Mouse (Mus musculus): Measurements from ENCODE around the gene Rbm43. TPM values are rescaled to one million over a fixed set of nuclear protein-coding genes. Genes with fewer than 3 reads are reported as not detected.

Rbm43 gene
- polyA plus RNA-seq (2017; shearing (Covaris generic)) = 10 to 100 TPM; 35.3 to 35.7 TPM

DNA sequence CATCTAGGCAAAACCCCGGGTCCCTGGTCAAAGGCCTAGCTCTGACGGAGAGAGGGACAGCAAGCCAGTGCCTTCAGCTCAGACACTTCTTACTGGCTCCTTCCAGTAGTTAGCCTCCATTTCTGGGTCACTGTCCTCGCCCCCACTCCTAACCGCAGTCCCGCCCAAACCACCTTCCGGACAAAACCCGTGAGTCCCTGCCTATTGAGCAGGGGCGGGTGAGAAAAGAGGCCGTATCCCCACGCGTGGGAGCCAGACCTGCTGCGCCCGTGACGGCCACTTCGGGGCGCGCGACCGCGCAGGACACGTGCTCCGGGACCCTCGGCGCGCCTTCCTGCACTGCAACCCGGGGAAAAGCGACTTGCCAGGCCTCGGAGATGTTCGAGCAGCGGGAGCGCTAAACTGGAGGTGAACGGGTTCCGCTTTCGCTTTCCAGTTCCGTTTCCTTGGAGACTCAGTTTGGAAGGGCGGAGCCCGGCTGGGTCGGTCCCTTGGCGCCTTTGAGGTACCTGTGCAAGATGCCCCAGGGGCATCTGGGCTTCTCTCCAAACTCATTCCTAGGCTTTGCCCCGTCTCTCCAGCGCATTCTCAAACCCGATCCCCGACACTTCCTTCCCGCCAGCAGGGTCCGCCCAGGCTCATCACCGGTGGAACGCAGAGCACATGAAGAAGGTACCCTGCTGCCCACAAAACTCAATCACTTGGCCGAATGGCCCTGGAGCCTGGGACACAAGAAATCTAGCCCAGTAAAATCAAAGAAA is at the start of gene Rbm43:
Rbm43 (minus strand) TSS at position 590 of the 761 bp plus-strand sequence.
- peak; percentile 85 for ATAC-seq

DNA sequence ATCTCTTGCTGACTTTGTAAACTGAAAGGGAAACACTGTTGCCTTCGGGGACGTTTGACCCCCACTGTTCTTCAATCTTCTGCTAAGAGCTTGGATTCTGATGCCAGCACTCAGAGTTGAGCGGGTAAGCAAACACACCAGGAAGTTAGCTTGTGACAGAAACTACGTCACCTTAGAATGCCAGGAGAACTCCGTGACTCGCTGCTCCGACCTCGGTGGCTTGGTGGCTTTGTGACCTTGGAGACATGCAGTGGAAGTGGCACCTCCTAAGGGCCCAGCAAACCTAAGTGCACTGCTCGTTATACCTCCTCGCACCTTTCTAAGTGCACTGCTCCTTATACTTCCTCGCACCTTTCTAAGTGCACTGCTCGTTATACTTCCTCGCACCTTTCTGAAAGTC is 47.3 kb upstream of the Rbm43 start:
- ATAC-seq = peak; percentile 81

GRCm38 (mm10) chr2:51981630-51982029 is 46.7 kb upstream of the Rbm43 start:
- no peak for ATAC-seq

DNA sequence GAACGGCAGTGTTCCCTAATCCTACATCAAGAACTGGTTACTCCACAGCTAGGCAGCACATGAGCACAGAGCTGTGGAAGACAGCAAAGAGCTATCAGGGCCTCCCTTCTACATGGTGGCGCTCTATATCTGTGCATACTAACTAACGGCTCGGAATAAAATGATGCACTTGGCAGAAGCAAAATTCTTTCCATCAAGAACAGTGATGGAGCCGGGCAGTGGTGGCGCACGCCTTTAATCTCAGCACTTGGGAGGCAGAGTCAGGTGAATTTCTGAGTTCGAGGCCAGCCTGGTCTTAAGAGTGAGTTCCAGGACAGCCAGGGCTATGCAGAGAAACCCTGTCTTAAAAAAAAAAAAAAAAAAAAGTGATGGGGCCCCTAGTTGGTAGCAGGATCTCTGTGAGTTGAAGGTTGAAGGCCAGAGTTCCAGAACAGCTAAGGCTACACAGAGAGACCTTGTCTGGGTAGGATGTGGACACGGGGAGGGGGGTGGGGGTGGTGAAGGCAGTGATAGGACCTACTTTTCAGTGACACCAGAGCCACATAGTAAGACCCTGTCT is 38.5 kb upstream of the Rbm43 start, which contains the start of gene Nmi:
Nmi (minus strand) TSS at position 85 of the 559 bp plus-strand sequence.
- no peak for ATAC-seq

- ATAC-seq = peak; percentile 94
Observed at GRCm38 (mm10) chr2:51972641-51973409, 37.9 kb upstream of the Rbm43 start.

DNA sequence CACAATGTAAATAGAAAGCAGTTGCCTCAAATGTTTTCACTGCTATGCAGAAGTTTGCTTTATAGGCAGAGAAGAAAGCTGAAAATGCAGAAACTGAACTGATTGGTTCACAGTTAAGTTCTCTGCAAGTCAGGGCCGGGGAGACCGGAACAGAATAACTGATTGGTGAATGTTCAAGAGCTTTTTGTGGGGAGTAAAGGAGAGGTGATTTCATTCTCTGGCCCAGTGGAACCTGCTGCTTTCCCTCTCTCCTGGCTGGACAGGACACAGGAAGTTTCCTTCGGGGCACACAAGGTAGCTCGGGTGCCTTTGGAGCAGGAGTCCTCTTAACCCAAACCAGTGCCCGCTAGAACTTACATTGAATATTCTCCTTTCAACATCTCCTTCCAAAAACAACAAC is 37.2 kb upstream of the Rbm43 start:
- peak; percentile 60 for ATAC-seq

DNA sequence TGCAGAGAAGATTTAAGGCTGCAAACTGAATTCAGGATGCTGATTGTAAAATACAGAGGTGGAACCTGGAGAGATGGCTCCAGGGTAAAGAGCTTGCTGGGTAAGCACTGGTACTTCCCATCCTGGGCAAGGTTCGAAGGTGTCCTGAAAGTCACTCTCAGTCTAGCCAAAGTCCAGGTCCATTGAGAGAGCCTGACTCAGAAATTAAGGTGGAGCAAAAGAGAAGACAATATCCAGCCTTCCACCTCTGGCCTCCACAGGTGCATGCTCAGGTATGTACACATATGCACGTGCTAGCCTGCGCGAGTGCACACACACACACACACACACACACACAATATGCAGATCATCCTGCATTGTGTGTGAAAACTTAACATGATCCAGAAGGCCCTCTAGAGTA is 35.9 kb upstream of the Rbm43 start:
- no peak for ATAC-seq

DNA sequence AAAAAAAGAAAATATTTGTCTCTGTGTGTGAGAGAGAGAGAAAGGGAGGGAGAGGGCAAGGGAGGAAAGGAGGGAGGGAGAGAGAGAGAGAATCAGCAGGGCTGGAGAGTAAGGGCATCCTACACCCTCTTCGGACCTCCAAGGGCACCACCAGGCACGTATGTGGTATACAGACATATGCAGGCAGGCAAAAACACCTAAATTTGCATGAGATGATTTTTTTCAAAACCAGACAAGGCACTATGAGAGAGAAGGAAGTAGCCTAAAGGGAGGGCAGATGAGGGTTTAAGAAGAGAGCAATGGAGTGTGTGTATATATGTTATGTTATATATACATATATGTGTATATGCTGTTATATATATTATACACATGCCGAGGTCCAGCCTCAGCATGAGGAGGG is 32.3 kb upstream of the Rbm43 start:
- no peak for ATAC-seq

- no peak for ATAC-seq
Observed at GRCm38 (mm10) chr2:51953648-51954204, 18.8 kb upstream of the Rbm43 start.

- no peak for ATAC-seq
Observed at GRCm38 (mm10) chr2:51950876-51951275, 15.9 kb upstream of the Rbm43 start.

DNA sequence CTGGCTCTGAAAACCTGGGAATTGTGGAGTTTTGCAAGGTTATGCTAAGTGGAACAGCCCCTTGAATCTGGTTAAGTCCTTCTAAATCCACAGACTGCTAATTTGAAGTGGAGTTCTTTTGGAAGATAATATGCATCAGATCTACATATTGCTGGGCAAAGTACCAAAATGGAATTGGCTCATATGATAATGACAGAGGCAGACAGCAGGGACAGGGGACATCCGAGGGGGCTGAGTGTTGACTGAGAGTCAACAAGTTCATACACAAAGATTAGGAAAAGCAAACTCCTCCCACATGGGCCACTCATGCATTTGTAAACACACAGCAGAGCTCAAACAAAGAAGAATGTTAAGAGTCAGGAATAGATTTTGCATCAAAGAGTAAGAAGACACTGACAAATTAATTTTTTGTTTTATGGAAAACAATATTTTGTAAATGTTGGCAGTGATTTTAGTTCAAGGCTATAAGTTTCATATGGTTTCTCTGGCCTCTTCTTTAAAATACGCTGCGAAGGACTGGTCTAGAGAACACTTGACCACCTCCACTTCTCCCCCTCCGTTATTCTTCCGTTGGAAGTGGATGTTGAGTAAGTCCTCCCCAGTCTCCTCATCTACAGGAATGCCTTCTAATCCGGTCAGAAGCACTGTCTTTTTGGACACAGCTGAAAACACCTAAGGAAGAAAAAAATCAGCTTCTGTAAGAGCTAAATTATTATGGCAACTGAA is 13.3 kb upstream of the Rbm43 start:
- ATAC-seq = peak; percentile 44

- ATAC-seq = peak; percentile 63
Observed at GRCm38 (mm10) chr2:51945812-51946211, 10.8 kb upstream of the Rbm43 start.

DNA sequence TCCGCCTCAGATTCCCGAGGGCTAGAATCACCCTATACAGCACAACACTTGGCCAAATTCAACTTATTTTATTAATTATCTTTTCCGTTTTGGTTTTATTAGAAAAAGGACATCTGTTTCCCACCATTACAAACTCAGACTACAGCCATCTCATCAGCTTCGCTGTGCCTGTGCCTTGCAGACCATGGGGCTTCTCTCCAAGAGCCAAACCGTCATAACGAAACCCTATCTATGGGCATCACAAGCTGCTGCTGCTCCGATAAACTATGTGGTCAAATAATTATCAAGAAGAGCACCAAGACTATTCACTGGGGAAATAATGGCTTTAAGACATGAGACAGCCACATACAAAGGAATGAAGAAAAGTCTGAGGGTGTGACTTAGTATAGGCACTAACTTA is 6.9 kb upstream of the Rbm43 start:
- ATAC-seq = no peak

DNA sequence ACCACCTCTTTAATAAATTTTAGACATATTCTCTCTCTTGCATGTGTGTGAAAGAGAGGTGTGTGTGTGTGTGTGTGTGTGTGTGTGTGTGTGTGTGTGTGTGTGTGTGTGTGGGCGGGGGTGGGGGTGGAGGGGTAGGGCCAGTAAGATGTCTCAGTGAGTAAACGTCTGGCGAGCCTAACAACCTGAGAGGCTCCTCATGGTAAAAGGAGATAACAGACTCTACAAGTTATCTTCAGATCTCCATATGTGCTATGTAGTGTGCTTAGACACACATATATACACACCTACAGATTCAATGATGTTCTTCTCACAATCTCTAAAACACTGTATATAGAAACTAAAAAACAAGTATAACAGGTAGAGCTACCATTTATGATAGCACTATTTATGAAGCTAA is 3.8 kb upstream of the Rbm43 start:
- ATAC-seq = no peak

DNA sequence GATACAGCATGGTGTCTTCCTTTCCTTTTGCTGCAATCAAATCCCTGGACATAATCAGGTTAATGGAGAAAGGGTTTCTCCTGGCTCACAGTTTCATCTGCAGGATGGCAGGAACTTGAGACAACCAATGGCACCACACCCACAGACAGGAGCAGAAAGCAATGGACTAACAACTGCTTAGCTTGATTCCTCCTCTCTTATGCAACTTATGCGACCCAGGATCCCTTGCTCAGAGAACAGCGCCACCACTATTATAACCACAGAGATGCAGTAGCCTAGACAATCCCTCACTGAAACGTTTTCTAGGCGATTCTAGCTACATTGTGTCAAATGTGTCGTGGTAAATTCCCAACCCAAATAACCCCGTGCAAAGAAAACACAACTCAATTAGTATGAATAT is 2.0 kb upstream of the Rbm43 start:
- ATAC-seq = no peak

- ATAC-seq = no peak
Observed at GRCm38 (mm10) chr2:51936585-51936984, 1.6 kb upstream of the Rbm43 start.

DNA sequence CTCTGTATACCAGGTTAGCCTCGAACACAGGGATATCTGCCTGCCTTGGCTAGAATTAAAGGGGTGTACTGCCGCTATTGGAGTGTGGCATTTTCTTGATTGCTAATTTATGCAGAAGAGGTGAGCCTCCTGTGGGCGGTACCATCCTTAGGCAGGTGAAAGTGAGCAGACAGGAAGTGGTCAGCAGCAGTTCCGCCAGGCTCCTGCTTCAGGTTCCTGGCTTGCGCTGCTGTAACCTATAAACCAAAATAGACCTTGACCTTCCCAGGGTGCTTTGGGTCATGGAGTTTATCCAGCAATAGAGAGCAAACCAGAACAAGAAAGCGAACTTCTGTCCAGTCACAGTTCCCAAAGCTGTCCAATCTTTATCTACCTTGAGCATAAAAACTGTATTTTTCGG is 958 bp upstream of the Rbm43 start:
- ATAC-seq = peak; percentile 33

DNA sequence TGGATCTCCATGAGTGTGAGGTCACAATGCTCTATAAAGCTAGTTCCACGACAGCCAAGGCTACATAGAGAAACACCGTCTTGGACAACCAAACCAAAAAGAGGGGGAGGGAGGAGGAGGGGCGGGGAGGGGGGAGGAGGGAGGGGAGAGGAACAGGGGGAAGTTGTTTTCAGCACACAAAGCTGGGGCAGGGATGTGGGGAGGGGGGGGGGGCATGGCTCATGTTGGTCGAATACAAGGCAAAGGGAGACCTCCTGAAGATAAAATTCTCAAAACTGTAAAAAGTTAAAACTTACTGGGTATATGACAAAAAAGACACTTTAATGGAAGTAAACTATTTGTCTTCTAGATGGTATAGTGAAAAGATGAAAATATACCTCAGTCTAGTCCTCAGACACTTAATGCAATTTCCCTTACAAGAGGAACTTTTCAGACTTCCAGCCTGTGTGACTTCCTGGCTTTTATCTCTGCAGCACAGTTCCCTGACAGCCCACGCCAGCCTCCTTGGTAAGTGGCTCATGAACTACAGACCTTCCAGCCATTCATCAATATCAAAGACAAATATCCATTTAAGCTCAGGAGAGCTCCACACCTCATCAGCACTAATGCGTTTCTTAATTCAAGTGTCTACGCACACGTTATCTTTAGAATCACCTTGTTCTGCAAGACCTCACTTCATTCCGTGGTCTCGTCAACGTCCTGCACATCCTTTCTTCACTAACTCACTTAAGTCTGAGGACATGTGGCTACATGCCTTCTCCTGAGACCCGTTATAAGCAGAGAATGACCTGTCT is 1.4 kb downstream of the Rbm43 start:
- ATAC-seq = peak; percentile 9

DNA sequence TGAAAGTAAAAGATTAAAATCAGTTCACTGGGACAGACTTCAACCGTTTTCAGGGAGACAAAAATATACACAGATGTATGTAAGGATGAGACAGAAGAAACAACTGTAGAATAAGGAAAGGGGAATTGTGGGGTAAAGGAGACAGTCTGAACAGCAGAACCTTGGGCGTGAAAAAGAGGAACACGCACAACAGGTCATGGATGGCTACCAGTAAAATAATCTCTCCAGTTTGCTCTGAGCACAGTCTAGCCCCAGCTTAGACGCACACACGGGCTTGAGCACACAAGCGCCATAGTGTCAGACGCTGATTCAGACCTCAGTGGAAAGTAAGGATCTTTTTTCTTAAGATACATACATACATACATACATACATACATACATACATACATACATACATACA is 3.7 kb downstream of the Rbm43 start:
- ATAC-seq = no peak

GRCm38 (mm10) chr2:51914944-51915680 is 19.9 kb downstream of the Rbm43 start:
- ATAC-seq = peak; percentile 41

DNA sequence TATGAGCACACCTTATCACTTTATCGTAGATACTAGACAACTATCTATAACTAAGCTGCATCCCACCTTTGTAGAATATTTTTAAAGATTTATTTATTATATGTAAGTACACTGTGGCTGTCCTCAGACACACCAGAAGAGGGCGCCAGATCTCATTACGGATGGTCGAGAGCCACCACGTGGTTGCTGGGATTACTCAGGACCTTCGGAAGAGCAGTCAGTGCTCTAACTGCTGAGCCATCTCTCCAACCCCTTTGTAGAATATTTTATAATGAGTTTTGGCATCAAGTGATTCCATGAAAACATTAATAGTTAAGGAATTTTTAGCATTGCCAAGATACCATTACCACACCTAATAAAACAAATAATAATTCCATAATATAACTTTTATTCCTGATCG is 20.4 kb downstream of the Rbm43 start:
- no peak for ATAC-seq

Measured in CD4-positive, CD25-positive, alpha-beta regulatory T cell, adult 4 months (primary cell).